Mouse (Mus musculus) left cerebral cortex, postnatal 10 days (tissue): ENCODE results near the gene Idh3g. TPM values are rescaled to one million over a fixed set of nuclear protein-coding genes. Genes with fewer than 3 reads are reported as not detected.
A peak's percentile ranks its signal among the peaks of the same experiment; 100 is the strongest.

Source experiments
- DNase-seq, 2 experiments: peaks; one replicate each; pipeline ENCODE4 v3.0.0; 2021 to 2022; ENCODE audit warnings: low spot score in 2 of 2, mixed read lengths in 1 of 2; ENCODE audit errors: extremely low spot score in 1 of 2
- intact Hi-C: fragments of 180-260 bp; cut with DNase I; formaldehyde crosslinking; loops from one replicate; pipeline ENCODE4 v1.15.1; 2025
- total RNA-seq, 2 experiments: library from RNA; stranded (reverse); gene quantifications; 2 replicates each; pipeline ENCODE4 v1.2.3; 2021

Gene Idh3g
- 100 to 1,000 TPM; 148 to 149 TPM for total RNA-seq

GRCm38 (mm10) chrX:73786364-73787224, at the start of gene Idh3g, which contains the start of gene Ssr4:
TSS of gene Idh3g (minus strand) at chrX:73786897.
TSS of gene Ssr4 (plus strand) at chrX:73787028.
- intact Hi-C loops = no loop called here

GRCm38 (mm10) chrX:73835731-73836130, 49.0 kb upstream of the Idh3g start:
- intact Hi-C loops = no loop called here
- no peak for DNase-seq

More at GRCm38 (mm10) chrX:73786364-73787224, at the start of gene Idh3g, which contains the start of gene Ssr4:
- DNase-seq = peak; percentile 92 to 93

DNA sequence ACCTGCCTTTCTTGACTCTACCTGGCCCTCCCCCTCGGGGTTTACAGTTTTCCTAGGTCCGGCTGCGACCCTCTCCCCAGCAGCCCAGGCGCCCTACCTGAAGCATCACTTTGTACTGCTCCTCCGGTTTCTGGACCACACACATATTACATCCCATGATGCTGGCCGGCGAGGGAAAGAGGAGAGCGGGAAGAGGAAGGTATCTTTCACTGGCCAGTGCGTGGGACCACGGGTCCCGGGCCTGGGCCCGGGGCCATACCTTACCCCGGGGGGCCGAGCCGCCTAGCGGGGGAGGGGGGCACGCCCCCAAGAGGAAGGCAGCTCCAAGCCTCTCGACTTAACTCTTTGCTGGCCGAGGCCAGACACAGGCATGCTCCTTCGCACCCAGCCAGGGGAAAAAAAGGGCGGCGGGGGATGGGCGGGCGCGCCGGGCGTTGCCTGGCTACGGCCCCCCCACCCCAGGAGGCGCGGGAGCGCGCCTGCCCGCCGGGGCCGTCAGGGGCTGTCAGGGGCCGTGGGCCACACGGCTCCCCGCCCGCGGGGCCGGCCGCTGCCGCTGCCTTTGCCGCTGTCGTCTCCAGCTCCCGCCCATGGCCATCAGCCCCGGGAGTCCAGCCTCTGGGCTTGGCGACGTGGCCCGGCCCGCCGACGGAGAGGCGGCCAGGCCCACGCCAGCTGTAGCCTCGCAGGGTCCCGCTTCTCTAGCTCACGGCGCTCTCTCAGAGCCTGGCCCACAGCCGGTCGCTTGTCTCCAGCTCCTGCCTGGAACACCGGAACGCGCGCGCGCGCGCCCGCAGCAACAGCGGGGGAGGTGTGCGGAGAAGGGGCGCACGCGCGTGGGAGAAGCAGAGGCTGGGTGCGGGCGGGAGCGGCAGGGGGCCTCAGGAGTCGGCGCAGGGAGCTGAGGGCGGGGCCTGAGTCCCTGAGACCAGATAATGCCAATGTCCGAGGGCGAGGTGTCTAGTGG, 37.8 kb upstream of the Idh3g start, which contains the start of gene Pdzd4:
TSS of gene Pdzd4 (minus strand) at position 785 of the 967 bp plus-strand sequence.
- intact Hi-C loops = no loop called here
- peak; percentile 16 to 84 for DNase-seq

DNA sequence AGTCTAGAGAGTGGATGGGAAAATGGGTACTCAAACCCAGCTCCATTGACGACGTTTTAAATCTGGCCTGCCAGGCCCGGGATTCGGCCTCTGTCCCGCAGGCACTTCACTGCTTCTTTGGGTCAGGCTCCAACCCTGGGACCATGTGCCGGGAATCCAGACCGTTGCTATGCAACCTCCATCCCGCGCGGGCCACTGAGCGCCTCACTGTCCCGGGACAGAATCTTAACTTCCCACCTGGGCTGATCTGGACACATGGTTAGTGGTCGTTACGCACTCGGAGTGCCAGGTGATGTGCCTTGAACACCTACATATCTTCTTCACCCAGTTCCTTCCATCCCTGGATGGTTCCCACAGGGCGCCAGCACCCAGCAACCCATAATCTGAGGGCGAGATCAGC, 37.0 kb upstream of the Idh3g start:
- no peak for DNase-seq

DNA sequence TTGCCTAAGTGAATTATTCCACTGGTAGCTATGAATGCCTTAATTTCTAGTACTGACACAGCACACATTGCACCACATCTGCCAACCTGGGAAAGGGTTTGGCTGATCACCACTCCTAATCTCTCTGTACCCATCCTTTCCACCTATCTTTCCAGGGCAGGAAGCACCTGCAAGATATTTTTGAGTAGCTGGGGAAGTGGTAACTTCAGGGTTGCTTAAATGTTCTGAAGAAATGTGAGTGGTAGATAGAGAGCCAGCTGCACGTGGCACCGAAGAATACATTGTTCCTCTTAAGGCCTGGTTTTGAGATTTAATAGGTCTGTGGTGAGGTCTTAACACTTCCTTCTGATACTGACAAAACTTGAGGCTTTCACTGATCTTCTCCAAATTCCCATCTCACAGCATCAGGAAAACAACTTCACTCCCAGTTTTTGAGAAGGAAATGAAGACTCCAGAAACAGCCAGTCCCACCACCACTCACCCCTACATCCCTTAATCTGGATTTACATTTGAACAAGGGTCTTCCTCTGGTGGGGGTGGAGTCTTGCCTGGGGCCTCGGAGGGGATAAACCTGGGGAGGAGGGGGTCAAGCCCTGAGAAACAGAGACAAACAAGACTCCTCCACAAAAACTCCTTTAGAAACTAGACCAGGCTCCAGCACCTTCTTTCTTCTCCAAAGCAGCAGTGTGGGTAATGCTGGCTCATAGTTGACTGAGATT, 30.1 kb upstream of the Idh3g start:
- no peak for DNase-seq
- intact Hi-C loops = no loop called here

More for the DNA sequence above, 37.0 kb upstream of the Idh3g start:
- intact Hi-C loops = no loop called here

GRCm38 (mm10) chrX:73815072-73815471, 28.4 kb upstream of the Idh3g start:
- intact Hi-C loops = no loop called here
- DNase-seq = no peak

GRCm38 (mm10) chrX:73805814-73806213, 19.1 kb upstream of the Idh3g start:
- intact Hi-C loops = no loop called here
- DNase-seq = no peak

GRCm38 (mm10) chrX:73798502-73798901, 11.8 kb upstream of the Idh3g start:
- DNase-seq = peak; percentile 35 to 74
- intact Hi-C loops = loop anchor here (10.0 kb wide), 1 partner anchor 146 kb away; no protein-coding TSS in a partner anchor

GRCm38 (mm10) chrX:73797511-73797910, 10.8 kb upstream of the Idh3g start:
- intact Hi-C loops = loop anchor here (10.0 kb wide), 1 partner anchor 147 kb away; no protein-coding TSS in a partner anchor
- DNase-seq = no peak

GRCm38 (mm10) chrX:73793505-73793904, 6.8 kb upstream of the Idh3g start:
- intact Hi-C loops = loop anchor here (10.0 kb wide), 1 partner anchor 151 kb away; no protein-coding TSS in a partner anchor
- DNase-seq = no peak

DNA sequence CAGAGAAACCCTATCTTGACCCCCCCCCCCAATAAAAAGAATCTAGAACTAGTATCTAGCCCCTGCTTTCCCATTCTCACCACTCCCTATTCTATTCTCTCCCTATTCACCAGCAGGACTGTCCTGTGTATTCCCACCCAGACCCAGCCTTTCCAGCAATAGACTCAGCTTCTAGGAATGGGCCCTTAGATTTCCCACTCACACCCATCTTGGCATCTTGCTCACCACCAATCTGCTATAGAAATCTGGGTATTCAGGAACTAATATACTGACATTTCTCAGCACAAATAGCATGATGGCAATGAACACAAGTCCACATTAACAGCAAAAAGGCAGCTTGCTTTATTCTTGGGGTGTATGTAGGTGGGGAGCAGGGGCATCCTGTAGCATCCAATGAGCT, 6.3 kb upstream of the Idh3g start:
- no peak for DNase-seq
- intact Hi-C loops = loop anchor here (10.0 kb wide), 1 partner anchor 152 kb away; no protein-coding TSS in a partner anchor

- intact Hi-C loops = no loop called here
- no peak for DNase-seq
Observed at GRCm38 (mm10) chrX:73788501-73788900, 1.8 kb upstream of the Idh3g start.

- intact Hi-C loops = no loop called here
- no peak for DNase-seq
Observed at GRCm38 (mm10) chrX:73787225-73787558, 495 bp upstream of the Idh3g start.

DNA sequence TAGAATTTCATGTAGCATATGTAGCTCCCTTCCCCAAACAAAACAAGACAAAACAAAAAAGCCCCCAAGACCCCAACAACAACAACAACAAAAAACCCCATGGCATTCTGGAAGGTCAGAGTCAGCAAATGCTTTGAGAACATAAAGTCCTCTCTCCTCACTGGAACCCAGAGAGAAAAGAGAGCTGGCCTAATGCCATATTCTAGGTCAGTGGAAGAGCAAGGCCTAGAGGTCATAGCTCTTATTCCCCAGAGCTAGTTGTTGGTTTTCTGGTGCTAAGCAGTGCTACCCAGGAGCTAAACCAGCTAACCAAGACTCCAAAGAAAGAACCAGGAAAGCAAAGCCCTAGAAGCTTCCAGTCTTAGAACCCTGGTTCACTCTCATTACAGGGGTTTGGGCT, 1.0 kb downstream of the Idh3g start:
- intact Hi-C loops = no loop called here
- DNase-seq = no peak

- intact Hi-C loops = no loop called here
- DNase-seq = no peak
Observed at GRCm38 (mm10) chrX:73782227-73782626, 4.5 kb downstream of the Idh3g start.

DNA sequence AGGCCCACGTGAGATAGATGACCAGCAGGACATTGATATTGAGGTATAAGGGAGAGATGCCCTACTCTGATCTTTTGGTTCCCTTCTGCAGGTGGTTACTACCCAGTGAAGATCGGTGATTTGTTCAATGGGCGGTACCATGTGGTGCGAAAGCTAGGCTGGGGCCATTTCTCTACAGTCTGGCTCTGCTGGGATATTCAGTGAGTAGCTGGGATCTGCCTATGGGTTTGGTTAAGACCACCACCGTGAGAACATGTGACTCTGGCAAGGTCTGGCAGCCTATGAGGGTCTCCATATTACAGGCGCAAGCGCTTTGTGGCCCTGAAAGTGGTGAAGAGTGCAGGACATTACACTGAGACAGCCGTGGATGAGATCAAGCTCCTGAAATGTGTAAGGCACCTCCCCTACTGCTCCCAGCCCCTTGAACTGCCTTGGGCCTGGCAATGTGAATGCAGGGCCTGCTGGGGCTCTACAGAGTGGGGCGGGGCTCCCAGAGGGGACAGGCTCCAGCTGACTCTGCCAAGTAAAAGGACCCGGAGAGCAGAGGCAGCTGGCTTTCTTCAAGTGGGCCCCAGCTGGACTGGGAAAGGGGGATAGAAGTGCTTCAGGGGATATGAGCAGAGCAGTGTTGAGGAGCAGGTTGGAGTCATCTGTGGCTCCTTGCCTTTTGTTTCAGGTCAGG, 11.8 kb downstream of the Idh3g start:
- no peak for DNase-seq
- intact Hi-C loops = no loop called here

GRCm38 (mm10) chrX:73774168-73774760, 12.4 kb downstream of the Idh3g start, which contains the start of gene Srpk3:
TSS of gene Srpk3 (plus strand) at chrX:73774405.
- DNase-seq = peak in 1 of 2 experiments; percentile 44
- intact Hi-C loops = no loop called here

DNA sequence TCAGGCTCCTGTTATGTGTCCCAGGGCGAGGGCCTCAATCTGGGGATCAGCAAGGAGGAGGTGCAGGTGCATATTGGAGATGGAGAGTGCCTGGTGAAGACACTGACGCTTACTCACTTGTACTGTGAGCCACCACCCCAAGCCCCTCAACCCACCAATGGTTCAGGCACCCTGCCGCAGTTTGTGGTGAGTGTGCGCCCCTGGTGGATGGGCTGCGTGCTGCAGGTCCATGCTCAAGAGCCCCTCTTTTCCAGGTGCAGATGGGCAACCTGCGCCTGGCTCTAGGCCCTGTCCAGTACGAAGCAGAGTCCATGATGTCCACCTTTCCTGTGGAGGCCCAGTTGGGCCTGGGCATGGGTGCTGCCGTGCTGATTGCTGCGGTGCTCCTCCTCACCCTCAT, 19.4 kb downstream of the Idh3g start:
- intact Hi-C loops = no loop called here
- DNase-seq = no peak
